Mouse (Mus musculus) heart, embryonic 13.5 days (tissue): Measurements from ENCODE around the gene Mob1a. TPM values are rescaled to one million over a fixed set of nuclear protein-coding genes. Genes with fewer than 3 reads are reported as not detected.

Experiments
- ATAC-seq: fragments of 200-750 bp; cut with Nextera tagmentation; 2 replicates; pipeline ENCODE4 v1.8.0; 2017; ENCODE audit warnings: moderate TSS enrichment; ENCODE audit not compliant: insufficient number of reproducible peaks, low FRiP score, low TSS enrichment; ENCODE audit errors: extremely low read depth
- H3K27ac ChIP-seq: fragments of 300-500 bp; sonication (generic); replicated peaks from 2 replicates; pipeline ENCODE4 v1.5.1; 2015; ENCODE audit warnings: moderate library complexity, mild to moderate bottlenecking, inconsistent platforms
- H3K27me3 ChIP-seq: fragments of 300-500 bp; sonication (generic); replicated peaks from 2 replicates; pipeline ENCODE4 v1.6.1; 2015; ENCODE audit warnings: mild to moderate bottlenecking, inconsistent platforms
- H3K36me3 ChIP-seq: fragments of 300-500 bp; sonication (generic); 2 replicates; pipeline ENCODE4 v1.6.1; 2015; ENCODE audit warnings: mild to moderate bottlenecking, inconsistent platforms
- H3K4me1 ChIP-seq: fragments of 300-500 bp; sonication (generic); 2 replicates; pipeline ENCODE4 v1.6.1; 2015; ENCODE audit warnings: inconsistent platforms
- H3K4me2 ChIP-seq: fragments of 300-500 bp; sonication (generic); 2 replicates; pipeline ENCODE4 v1.6.1; 2015; ENCODE audit warnings: inconsistent platforms, mild to moderate bottlenecking, moderate library complexity
- H3K4me3 ChIP-seq: fragments of 300-500 bp; sonication (generic); 2 replicates; pipeline ENCODE4 v1.5.1; 2015; ENCODE audit warnings: moderate library complexity, mild to moderate bottlenecking, inconsistent platforms
- H3K9ac ChIP-seq: fragments of 300-500 bp; sonication (generic); 2 replicates; pipeline ENCODE4 v1.6.1; 2015; ENCODE audit warnings: inconsistent platforms, mild to moderate bottlenecking, moderate library complexity
- H3K9me3 ChIP-seq: fragments of 300-500 bp; sonication (generic); 2 replicates; pipeline ENCODE4 v1.6.1; 2016; ENCODE audit warnings: inconsistent platforms
- WGBS: fragments of 180-500 bp; shearing (Covaris S2); methylation state at CpG from one replicate; pipeline ENCODE4 v1.1.7; 2015; ENCODE audit warnings: mixed read lengths; 5-methylcytosine and 5-hydroxymethylcytosine counted together
- polyA plus RNA-seq: library from polyadenylated mRNA; unstranded; fragments of >200 nt; fragmentation: Nextera tagmentation; extraction: Ambion mirVana; gene quantifications from 2 replicates; pipeline ENCODE4 v1.2.1, GENCODE M21; 2015

Gene Mob1a
- polyA plus RNA-seq, 1 experiment from 2014 or later: 30.7 TPM

- ATAC-seq: no peak
- H3K27ac ChIP-seq: no peak overlapping the region
Measured at GRCm38 (mm10) chr6:83357436-83357835, 31.6 kb downstream of the Mob1a start.

GRCm38 (mm10) chr6:83361523-83362248, 35.9 kb downstream of the Mob1a start:
- Histone ChIP-seq H3K27ac (no peak overlapping the region), H3K4me2 (no peak overlapping the region), H3K4me1 (peaks cover 3% of the 10 kb centered on the region), H3K4me3 (no peak overlapping the region), H3K9me3 (no peaks in the 10 kb centered on the region), H3K9ac (no peak overlapping the region), H3K27me3 (no peaks in the 10 kb centered on the region), H3K36me3 (peaks cover 83% of the 10 kb centered on the region)
- no peak for ATAC-seq
- WGBS: 65% methylated on average over 11 of the region's 11 CpGs

More at GRCm38 (mm10) chr6:83357436-83357835, 31.6 kb downstream of the Mob1a start:
- Histone ChIP-seq H3K4me1 (peaks cover 4% of the 10 kb centered on the region), H3K36me3 (peaks cover 88% of the 10 kb centered on the region), H3K9me3 (no peaks in the 10 kb centered on the region), H3K27me3 (no peaks in the 10 kb centered on the region), H3K4me2 (no peak overlapping the region), H3K4me3 (no peak overlapping the region), H3K9ac (no peak overlapping the region)
- WGBS: 94% methylated on average over 10 of the region's 10 CpGs

- 82% methylated on average over 12 of the region's 12 CpGs for WGBS
Measured at GRCm38 (mm10) chr6:83363075-83363474, 37.3 kb downstream of the Mob1a start.

GRCm38 (mm10) chr6:83370316-83370965, 44.6 kb downstream of the Mob1a start:
- Histone ChIP-seq H3K4me2 (no peak overlapping the region), H3K27me3 (no peaks in the 10 kb centered on the region), H3K4me1 (no peaks in the 10 kb centered on the region), H3K9ac (no peak overlapping the region), H3K4me3 (no peak overlapping the region), H3K9me3 (no peaks in the 10 kb centered on the region), H3K27ac (no peak overlapping the region), H3K36me3 (peaks cover 98% of the 10 kb centered on the region)
- WGBS: 89% methylated on average over 21 of the region's 21 CpGs
- ATAC-seq: no peak

More at GRCm38 (mm10) chr6:83363075-83363474, 37.3 kb downstream of the Mob1a start:
- Histone ChIP-seq H3K27me3 (no peaks in the 10 kb centered on the region), H3K27ac (no peak overlapping the region), H3K9ac (no peak overlapping the region), H3K4me1 (no peaks in the 10 kb centered on the region), H3K9me3 (no peaks in the 10 kb centered on the region), H3K4me3 (no peak overlapping the region), H3K36me3 (peaks cover 88% of the 10 kb centered on the region), H3K4me2 (no peak overlapping the region)
- ATAC-seq: no peak

- Histone ChIP-seq H3K4me2 (no peak overlapping the region), H3K27ac (no peak overlapping the region), H3K36me3 (peaks cover 100% of the 10 kb centered on the region), H3K4me3 (no peak overlapping the region), H3K9ac (no peak overlapping the region), H3K27me3 (no peaks in the 10 kb centered on the region), H3K9me3 (no peaks in the 10 kb centered on the region), H3K4me1 (no peaks in the 10 kb centered on the region)
- WGBS: 79% methylated on average over 3 of the region's 3 CpGs
- ATAC-seq: no peak
Measured at GRCm38 (mm10) chr6:83371350-83371749, 45.5 kb downstream of the Mob1a start.

- H3K36me3 ChIP-seq: peaks cover 100% of the 10 kb centered on the region
- H3K9ac ChIP-seq: no peak overlapping the region
- no peaks in the 10 kb centered on the region for H3K4me1 ChIP-seq
- 78% methylated on average over 9 of the region's 9 CpGs for WGBS
- no peaks in the 10 kb centered on the region for H3K9me3 ChIP-seq
- ATAC-seq: no peak
- no peak overlapping the region for H3K4me2 ChIP-seq
- no peak overlapping the region for H3K4me3 ChIP-seq
- H3K27ac ChIP-seq: 0 out of 2 replicates have a peak overlapping the region, but pooled peaks have one; percentile 5
- no peaks in the 10 kb centered on the region for H3K27me3 ChIP-seq
Measured at GRCm38 (mm10) chr6:83373704-83374300, 48.0 kb downstream of the Mob1a start.

- no peaks in the 10 kb centered on the region for H3K9me3 ChIP-seq
- H3K4me3 ChIP-seq: no peak overlapping the region
- peak; percentile 58; the same call in 1 of the 2 replicates for ATAC-seq
- 0 out of 2 replicates have a peak overlapping the region, but pooled peaks have one; percentile 26 for H3K27ac ChIP-seq
- WGBS: 58% methylated on average over 10 of the region's 10 CpGs
- H3K4me1 ChIP-seq: peaks cover 21% of the 10 kb centered on the region
- H3K9ac ChIP-seq: no peak overlapping the region
- no peaks in the 10 kb centered on the region for H3K27me3 ChIP-seq
- no peak overlapping the region for H3K4me2 ChIP-seq
- H3K36me3 ChIP-seq: peaks cover 92% of the 10 kb centered on the region
Measured at GRCm38 (mm10) chr6:83381510-83382491, 56.0 kb downstream of the Mob1a start.

- no peak for ATAC-seq
- H3K27me3 ChIP-seq: no peaks in the 10 kb centered on the region
- WGBS: 88% methylated on average over 9 of the region's 9 CpGs
Measured at GRCm38 (mm10) chr6:83385569-83386090, 59.8 kb downstream of the Mob1a start.

GRCm38 (mm10) chr6:83392166-83392780, 66.5 kb downstream of the Mob1a start:
- 87% methylated on average over 8 of the region's 8 CpGs for WGBS
- no peak for ATAC-seq
- H3K9ac ChIP-seq: no peak overlapping the region
- H3K36me3 ChIP-seq: peaks cover 68% of the 10 kb centered on the region
- H3K27ac ChIP-seq: no peak overlapping the region
- no peaks in the 10 kb centered on the region for H3K27me3 ChIP-seq
- no peak overlapping the region for H3K4me2 ChIP-seq
- H3K4me1 ChIP-seq: no peaks in the 10 kb centered on the region
- no peak overlapping the region for H3K4me3 ChIP-seq
- no peaks in the 10 kb centered on the region for H3K9me3 ChIP-seq

More at GRCm38 (mm10) chr6:83385569-83386090, 59.8 kb downstream of the Mob1a start:
- no peaks in the 10 kb centered on the region for H3K9me3 ChIP-seq
- H3K4me1 ChIP-seq: peaks cover 21% of the 10 kb centered on the region
- no peak overlapping the region for H3K4me2 ChIP-seq
- H3K9ac ChIP-seq: no peak overlapping the region
- no peak overlapping the region for H3K27ac ChIP-seq
- H3K36me3 ChIP-seq: peaks cover 65% of the 10 kb centered on the region
- no peak overlapping the region for H3K4me3 ChIP-seq
